In genomic region chr7:80992631-80992979, GRCm38 (mm10) we compare ENCODE assay signal across 8 mouse cellular contexts. TPM values are rescaled to one million over a fixed set of nuclear protein-coding genes. Genes with fewer than 3 reads are reported as not detected.
DNase-seq lines count a peak whose midpoint lies in the region; ATAC-seq and TF ChIP-seq lines count a peak whose summit lies in the region.

No protein-coding gene starts in this region.

- no peak for TF ChIP-seq EP300 in heart, postnatal 0 days (IDR thresholded peaks at IDR 0.05; ENCODE audit: low read depth)

- H3K4me2 ChIP-seq in embryonic facial prominence, embryonic 11.5 days (ENCODE audit: low read depth, low read length), result peak overlapping the region; percentile 80
- H3K4me2 ChIP-seq in heart, postnatal 0 days (ENCODE audit: low read depth, low read length), result peak overlapping the region; percentile 93

- H3K27ac ChIP-seq in embryonic facial prominence, embryonic 11.5 days (replicated peaks; ENCODE audit: low read depth, low read length), result peak overlapping the region; percentile 93; the same call in 1 of the 2 replicates
- H3K27ac ChIP-seq in heart, postnatal 0 days (ENCODE audit: low read depth), result peak overlapping the region; percentile 98

- 3% methylated on average over 12 of the region's 12 CpGs for WGBS in embryonic facial prominence, embryonic 11.5 days
- 1% methylated on average over 12 of the region's 12 CpGs for WGBS in heart, postnatal 0 days

- TF ChIP-seq CTCF in heart, postnatal 0 days (IDR thresholded peaks at IDR 0.05; ENCODE audit: low read depth), result no peak

- peak overlapping the region; percentile 87 for H3K4me3 ChIP-seq in embryonic facial prominence, embryonic 11.5 days (ENCODE audit: low read depth, low read length)
- peak overlapping the region; percentile 91 for H3K4me3 ChIP-seq in heart, postnatal 0 days (ENCODE audit: low read depth, low read length)

- H3K27me3 ChIP-seq in embryonic facial prominence, embryonic 11.5 days (ENCODE audit: control insufficient read depth, insufficient read depth, low read length), result no peaks in the 10 kb centered on the region
- no peaks in the 10 kb centered on the region for H3K27me3 ChIP-seq in heart, postnatal 0 days (ENCODE audit: control insufficient read depth, insufficient read depth, low read length)

- no peaks in the 10 kb centered on the region for H3K4me1 ChIP-seq in embryonic facial prominence, embryonic 11.5 days (ENCODE audit: control insufficient read depth, insufficient read depth, low read length)
- H3K4me1 ChIP-seq in heart, postnatal 0 days (ENCODE audit: control insufficient read depth, insufficient read depth), result peaks cover 24% of the 10 kb centered on the region

- H3K9ac ChIP-seq in embryonic facial prominence, embryonic 11.5 days (replicated peaks; ENCODE audit: low read length), result peak overlapping the region; percentile 95
- peak overlapping the region; percentile 98 for H3K9ac ChIP-seq in heart, postnatal 0 days (replicated peaks; ENCODE audit: low read depth, low read length)

- ATAC-seq in embryonic facial prominence, embryonic 11.5 days (replicated peaks; ENCODE audit: insufficient number of reproducible peaks, low FRiP score, low TSS enrichment, low read depth), result no peak
- 0 out of 2 replicates have a peak, but pooled peaks have one; percentile 0 for ATAC-seq in heart, postnatal 0 days (ENCODE audit: insufficient read depth, low read depth)

- peak; percentile 26 for DNase-seq in cerebellum, adult 11 months
- no peak for DNase-seq in cerebellum, postnatal 25 days
- DNase-seq in 3T3-L1 (ENCODE audit: low read depth, low spot score), result peak; percentile 53
- DNase-seq in embryonic facial prominence, embryonic 11.5 days (ENCODE audit: low spot score), result peak; percentile 34
- peak; percentile 43 for DNase-seq in heart, postnatal 0 days (ENCODE audit: low spot score)
- peak; percentile 58 to 63 for DNase-seq in kidney, postnatal 36 days
- peak; percentile 33 for DNase-seq in naive thymus-derived CD4-positive, alpha-beta T cell, adult 2 months (ENCODE audit: low read depth)
- DNase-seq in spleen, postnatal 36 days (ENCODE audit: low spot score in 2 of 2), result no peak

- H3K36me3 ChIP-seq in embryonic facial prominence, embryonic 11.5 days (replicated peaks; ENCODE audit: control insufficient read depth, insufficient read depth, low read depth, low read length), result no peaks in the 10 kb centered on the region
- H3K36me3 ChIP-seq in heart, postnatal 0 days (replicated peaks; ENCODE audit: control insufficient read depth, insufficient read depth, low read length), result no peaks in the 10 kb centered on the region

- no peaks in the 10 kb centered on the region for H3K9me3 ChIP-seq in embryonic facial prominence, embryonic 11.5 days (replicated peaks; ENCODE audit: control insufficient read depth, low read length)
- H3K9me3 ChIP-seq in heart, postnatal 0 days (replicated peaks; ENCODE audit: control insufficient read depth, low read length), result no peaks in the 10 kb centered on the region

RNA-seq across cellular contexts. Expression of gene Zfp592, which starts 0.9 kb away (rescaled TPM):
- 10.2 and 10.9 TPM in 2 replicates for polyA plus RNA-seq in embryonic facial prominence, embryonic 11.5 days (2014; fragmentation: Nextera tagmentation; extraction: Ambion mirVana)
- 23.7 and 37.0 TPM in 2 replicates for total RNA-seq in heart, postnatal 0 days (2014; rRNA removed; ENCODE audit: low replicate concordance)
- polyA plus RNA-seq in heart, postnatal 0 days (2015; fragmentation: Nextera tagmentation; extraction: Ambion mirVana), result 3.9 and 4.1 TPM in 2 replicates

RNA-seq across cellular contexts. Expression of gene Sec11a, which starts 45.0 kb away (rescaled TPM):
- 220 and 231 TPM in 2 replicates for polyA plus RNA-seq in embryonic facial prominence, embryonic 11.5 days (2014; fragmentation: Nextera tagmentation; extraction: Ambion mirVana)
- 79.2 and 118 TPM in 2 replicates for total RNA-seq in heart, postnatal 0 days (2014; rRNA removed; ENCODE audit: low replicate concordance)
- polyA plus RNA-seq in heart, postnatal 0 days (2015; fragmentation: Nextera tagmentation; extraction: Ambion mirVana), result 104 and 110 TPM in 2 replicates

Comparison
In these comparisons a context has a peak if more than half of its experiments do, and no peak if none do; other contexts are left out.
1. DNase-seq: peak in cerebellum, adult 11 months (single experiment), 3T3-L1 (single experiment), embryonic facial prominence, embryonic 11.5 days (single experiment), heart, postnatal 0 days (single experiment), kidney, postnatal 36 days (2 of 2) and naive thymus-derived CD4-positive, alpha-beta T cell, adult 2 months (single experiment); none in cerebellum, postnatal 25 days (0 of 2) and spleen, postnatal 36 days (0 of 2).